Mouse (Mus musculus) heart, adult 2 months (tissue): ENCODE data around the gene Cby1. TPM values are rescaled to one million over a fixed set of nuclear protein-coding genes. Genes with fewer than 3 reads are reported as not detected.

Experiments used
- DNase-seq, 2 experiments: peaks; one replicate each; pipeline ENCODE4 v3.0.0; 2021
- H3K27ac ChIP-seq: fragments of 200-600 bp; 2 replicates; pipeline ENCODE4 v1.8.1; 2022
- H3K27me3 ChIP-seq: fragments of 200-500 bp; 2 replicates; pipeline ENCODE4 v1.6.1; 2012; ENCODE audit warnings: mild to moderate bottlenecking, low read length, inconsistent platforms, mixed read lengths; ENCODE audit not compliant: control insufficient read depth, insufficient read depth
- H3K36me3 ChIP-seq: fragments of 200-500 bp; 2 replicates; pipeline ENCODE4 v1.6.1; 2012; ENCODE audit warnings: low read length, inconsistent platforms; ENCODE audit not compliant: control insufficient read depth, insufficient read depth
- H3K4me1 ChIP-seq: fragments of 200-500 bp; 2 replicates; pipeline ENCODE4 v1.6.1; 2011; ENCODE audit warnings: low read length; ENCODE audit not compliant: control insufficient read depth, insufficient read depth
- H3K4me3 ChIP-seq: fragments of 200-600 bp; 2 replicates; pipeline ENCODE4 v1.8.1; 2022
- H3K79me2 ChIP-seq: fragments of 200-500 bp; replicated peaks from 2 replicates; pipeline ENCODE4 v1.6.1; 2012; ENCODE audit warnings: mild to moderate bottlenecking, inconsistent platforms, low read length, moderate library complexity, mixed read lengths; ENCODE audit not compliant: control insufficient read depth, insufficient read depth
- H3K9ac ChIP-seq: fragments of 200-500 bp; 2 replicates; pipeline ENCODE4 v1.6.1; 2012; ENCODE audit warnings: low read depth, mild to moderate bottlenecking, control low read depth, inconsistent platforms, low read length, mixed read lengths
- CTCF ChIP-seq: fragments of 200-600 bp; IDR thresholded peaks from 2 replicates; pipeline ENCODE4 v1.8.1; 2022; ENCODE audit warnings: antibody characterized with exemption, mild to moderate bottlenecking, moderate library complexity
- EP300 ChIP-seq: fragments of 200-500 bp; IDR thresholded peaks from 2 replicates; pipeline ENCODE4 v1.6.1; 2011; ENCODE audit warnings: low read depth, low read length, control low read depth; ENCODE audit not compliant: insufficient read depth
- POLR2A ChIP-seq: fragments of 200-500 bp; IDR thresholded peaks from 2 replicates; pipeline ENCODE4 v1.6.1; 2011; ENCODE audit warnings: mild to moderate bottlenecking, low read depth, low read length, control low read depth; ENCODE audit not compliant: insufficient read depth
- WGBS: fragments of 180-500 bp; shearing (Covaris S2); methylation state at CpG from one replicate; pipeline ENCODE4 v1.1.7; 2018; 5-methylcytosine and 5-hydroxymethylcytosine counted together
- intact Hi-C: fragments of 180-260 bp; cut with DNase I; formaldehyde crosslinking; loops from one replicate; pipeline ENCODE4 v1.15.1; 2025
- polyA plus RNA-seq: library from polyadenylated mRNA; depleted of rRNA; stranded (reverse); fragments of >200 nt; gene quantifications from 2 replicates; pipeline ENCODE4 v1.2.3, GENCODE M21; 2012
- total RNA-seq, 2 experiments: library from RNA; stranded (reverse); gene quantifications; 2 replicates each; pipeline ENCODE4 v1.2.3; 2021

Cby1 gene
- total and polyA plus RNA-seq, 3 experiments = 10.1 to 19.3 (median 18.6) TPM

GRCm38 (mm10) chr15:79683707-79684465 lies 24.9 kb downstream of the Cby1 start:
- Histone ChIP-seq H3K27ac (peak overlapping the region; percentile 41), H3K4me3 (peak overlapping the region; percentile 2; the same call in 1 of the 2 replicates), H3K9ac (peak overlapping the region; percentile 33), H3K27me3 (no peaks in the 10 kb centered on the region), H3K79me2 (peaks cover 6% of the 10 kb centered on the region), H3K4me1 (peaks cover 21% of the 10 kb centered on the region), H3K36me3 (peaks cover 3% of the 10 kb centered on the region)
- WGBS = 20% methylated on average over 19 of the region's 19 CpGs
- TF ChIP-seq POLR2A (no peak), CTCF (no peak), EP300 (no peak)
- intact Hi-C loops = no loop called here
- DNase-seq = peak in 1 of 2 experiments; percentile 26

- peak overlapping the region; percentile 99 for H3K27ac ChIP-seq
- 43% methylated on average over 6 of the region's 6 CpGs for WGBS
- peak overlapping the region; percentile 86 for H3K4me3 ChIP-seq
- TF ChIP-seq POLR2A (no peak), CTCF (no peak), EP300 (no peak)
- no peak for DNase-seq
- H3K9ac ChIP-seq = no peak overlapping the region; the same call in 1 of the 2 replicates
- H3K4me1 ChIP-seq = peaks cover 21% of the 10 kb centered on the region
- peaks cover 3% of the 10 kb centered on the region for H3K36me3 ChIP-seq
- intact Hi-C loops = no loop called here
- H3K79me2 ChIP-seq = peaks cover 6% of the 10 kb centered on the region
- no peaks in the 10 kb centered on the region for H3K27me3 ChIP-seq
Observed at GRCm38 (mm10) chr15:79684616-79685015, 25.6 kb downstream of the Cby1 start.

GRCm38 (mm10) chr15:79685141-79685641 lies 26.2 kb downstream of the Cby1 start:
- intact Hi-C loops = no loop called here
- DNase-seq = no peak
- H3K27me3 ChIP-seq = no peaks in the 10 kb centered on the region
- 12% methylated on average over 6 of the region's 6 CpGs for WGBS
- H3K4me3 ChIP-seq = peak overlapping the region; percentile 86
- H3K36me3 ChIP-seq = peaks cover 3% of the 10 kb centered on the region
- H3K79me2 ChIP-seq = peaks cover 6% of the 10 kb centered on the region
- peaks cover 21% of the 10 kb centered on the region for H3K4me1 ChIP-seq
- peak overlapping the region; percentile 18 for H3K9ac ChIP-seq
- TF ChIP-seq EP300 = no peak
- no peak for TF ChIP-seq POLR2A
- no peak for TF ChIP-seq CTCF
- peak overlapping the region; percentile 99 for H3K27ac ChIP-seq

GRCm38 (mm10) chr15:79686046-79686869 lies 27.3 kb downstream of the Cby1 start:
- H3K36me3 ChIP-seq = peaks cover 3% of the 10 kb centered on the region
- H3K9ac ChIP-seq = peak overlapping the region; percentile 18
- H3K4me3 ChIP-seq = peak overlapping the region; percentile 86
- intact Hi-C loops = loop anchor here (2.0 kb wide), 1 partner anchor 13 kb away; no protein-coding TSS in a partner anchor
- TF ChIP-seq POLR2A (no peak), EP300 (no peak), CTCF (no peak)
- H3K27ac ChIP-seq = peak overlapping the region; percentile 99
- peaks cover 21% of the 10 kb centered on the region for H3K4me1 ChIP-seq
- no peak for DNase-seq
- no peaks in the 10 kb centered on the region for H3K27me3 ChIP-seq
- peaks cover 9% of the 10 kb centered on the region for H3K79me2 ChIP-seq
- 7% methylated on average over 15 of the region's 15 CpGs for WGBS

- peaks cover 3% of the 10 kb centered on the region for H3K36me3 ChIP-seq
- intact Hi-C loops = loop anchor here (2.0 kb wide), 1 partner anchor 14 kb away; no protein-coding TSS in a partner anchor
- DNase-seq = no peak
- peak overlapping the region; percentile 98 for H3K9ac ChIP-seq
- peaks cover 9% of the 10 kb centered on the region for H3K79me2 ChIP-seq
- 1% methylated on average over 33 of the region's 33 CpGs for WGBS
- H3K27me3 ChIP-seq = no peaks in the 10 kb centered on the region
- peak overlapping the region; percentile 99 for H3K27ac ChIP-seq
- peaks cover 22% of the 10 kb centered on the region for H3K4me1 ChIP-seq
- TF ChIP-seq EP300 = 0 out of 2 replicates have a peak, but pooled peaks have one; percentile 12
- TF ChIP-seq CTCF = no peak
- no peak for TF ChIP-seq POLR2A
- H3K4me3 ChIP-seq = peak overlapping the region; percentile 86
Observed at GRCm38 (mm10) chr15:79687175-79687574, 28.2 kb downstream of the Cby1 start.
